Mouse (Mus musculus) left cerebral cortex, postnatal 14 days (tissue): Measurements from ENCODE around the gene Olfr64. TPM values are rescaled to one million over a fixed set of nuclear protein-coding genes. Genes with fewer than 3 reads are reported as not detected.

Experiments
- DNase-seq, 2 experiments: peaks; one replicate each; pipeline ENCODE4 v3.0.0; 2021 to 2022; ENCODE audit warnings: low spot score in 2 of 2, mixed read lengths in 1 of 2
- intact Hi-C: fragments of 180-260 bp; cut with DNase I; formaldehyde crosslinking; loops from one replicate; pipeline ENCODE4 v1.15.1; 2025
- long read RNA-seq, 2 experiments: library from polyadenylated mRNA; stranded (forward); transcript quantifications; one replicate each; pipeline ENCODE4 v2.0.0; 2021
- total RNA-seq, 2 experiments: library from RNA; stranded (reverse); gene quantifications; 2 replicates each; pipeline ENCODE4 v1.2.3; 2021

Gene Olfr64
- total RNA-seq = not detected
- long read RNA-seq, experiment 1 = 0 reads
- long read RNA-seq, experiment 2 = 0 reads

DNA sequence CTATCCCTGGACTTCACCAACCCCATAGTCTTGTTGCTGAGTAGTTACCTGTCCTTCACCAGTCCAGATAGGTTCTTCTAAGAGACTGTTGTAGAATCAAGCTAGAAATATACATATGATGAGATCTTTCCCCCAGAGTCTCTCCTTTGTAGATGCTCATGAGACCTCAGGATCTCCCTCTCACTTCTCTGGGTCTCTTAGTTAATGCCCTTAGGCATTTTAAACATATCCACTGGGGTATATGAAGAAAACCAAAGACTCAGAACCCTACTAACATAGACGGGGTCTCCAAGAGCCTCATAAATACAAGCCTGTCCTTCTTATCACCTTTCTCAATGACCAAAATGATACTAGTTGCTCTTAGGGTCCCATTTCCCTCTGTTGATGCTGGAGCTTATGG lies at the start of gene Olfr64:
TSS of gene Olfr64 (minus strand) at position 101 of the 400 bp plus-strand sequence.
- intact Hi-C loops = no loop called here
- DNase-seq = no peak

DNA sequence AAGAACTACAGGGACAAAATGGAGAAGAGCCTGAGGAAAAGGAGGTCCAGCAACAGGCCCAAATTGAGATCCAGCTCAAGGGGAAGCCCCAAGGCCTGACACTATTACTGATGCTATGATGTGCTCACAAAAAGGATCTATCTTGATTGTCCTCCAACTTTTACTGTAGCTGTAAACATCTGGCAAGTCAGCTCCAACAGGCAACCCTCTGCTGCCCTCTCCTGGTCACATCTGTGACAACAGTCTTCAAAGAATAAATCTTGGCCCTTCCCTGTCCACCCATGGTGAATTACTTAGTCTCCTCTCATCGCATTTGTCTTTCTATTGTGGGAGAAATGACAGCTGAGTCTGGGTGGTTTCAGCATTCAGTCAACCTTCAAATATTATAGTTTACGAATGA lies 48.4 kb upstream of the Olfr64 start:
- intact Hi-C loops = no loop called here
- DNase-seq = peak; percentile 3 to 30

DNA sequence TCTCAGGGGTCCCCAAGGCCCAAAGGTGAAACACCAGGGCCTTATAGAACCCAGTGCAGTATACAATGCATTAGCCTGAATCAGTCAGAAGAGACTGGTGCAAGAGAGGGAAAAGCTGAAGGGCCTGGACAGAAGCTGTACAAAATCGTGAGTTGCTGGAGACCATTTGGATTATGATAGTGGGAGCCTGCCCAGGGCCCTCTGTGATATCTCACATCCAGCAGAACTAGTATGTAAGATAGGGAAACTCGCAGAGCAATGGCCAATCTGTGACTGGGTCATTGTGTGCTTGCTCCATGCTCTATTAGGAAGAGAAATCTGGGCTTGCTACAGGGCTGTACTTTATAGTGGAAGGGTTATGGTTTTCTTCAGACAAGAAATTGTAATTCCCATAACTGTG lies 40.0 kb upstream of the Olfr64 start, which contains the start of gene Olfr632:
TSS of gene Olfr632 (plus strand) at position 84 of the 400 bp plus-strand sequence.
- intact Hi-C loops = no loop called here
- no peak for DNase-seq

- intact Hi-C loops = no loop called here
- DNase-seq = no peak
Observed at GRCm38 (mm10) chr7:103928525-103928924, 34.2 kb upstream of the Olfr64 start, which contains the start of gene Olfr631. TSS of gene Olfr631 (plus strand) at chr7:103928825.

- DNase-seq = no peak
- intact Hi-C loops = no loop called here
Observed at GRCm38 (mm10) chr7:103915338-103915737, 21.1 kb upstream of the Olfr64 start.

- intact Hi-C loops = no loop called here
- no peak for DNase-seq
Observed at GRCm38 (mm10) chr7:103912969-103913511, 18.8 kb upstream of the Olfr64 start.

DNA sequence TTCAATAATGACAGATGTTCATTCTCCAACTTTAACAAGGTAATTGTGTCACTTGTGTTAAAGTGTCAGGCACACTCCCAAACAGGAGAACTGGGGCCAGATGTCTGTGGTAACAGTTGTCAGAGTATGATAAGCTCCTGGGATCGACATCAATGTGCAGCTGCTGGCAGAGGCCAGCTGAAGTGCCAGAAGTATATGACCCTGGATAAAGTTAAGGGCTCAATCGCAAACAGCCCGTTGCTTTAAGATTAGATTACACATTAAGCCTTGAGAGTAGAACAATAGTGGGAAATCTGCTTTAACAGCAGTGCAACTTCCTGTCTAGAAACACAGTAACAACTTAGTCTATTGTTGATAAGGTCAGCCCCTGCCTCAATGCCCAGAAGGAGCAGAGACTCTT lies 15.8 kb upstream of the Olfr64 start:
- intact Hi-C loops = no loop called here
- no peak for DNase-seq

DNA sequence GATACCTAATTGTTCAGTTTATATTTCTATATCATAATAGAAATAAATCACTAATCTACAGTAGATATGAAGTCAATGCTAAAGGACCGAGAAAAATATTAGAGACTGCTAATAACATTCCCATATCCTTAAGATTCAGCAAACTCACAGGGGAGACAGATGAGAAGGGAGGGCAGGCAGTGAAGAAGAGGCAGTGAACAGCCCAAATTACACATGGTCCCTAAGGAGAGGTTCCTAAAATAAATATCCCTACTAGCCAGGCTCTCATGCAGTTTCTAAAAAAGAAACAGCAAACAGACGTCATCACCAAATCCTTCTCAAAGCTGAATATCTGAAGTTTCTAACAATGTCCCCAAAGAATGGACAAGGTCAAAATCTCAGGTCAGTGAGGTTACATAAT lies 8.9 kb upstream of the Olfr64 start, which contains the start of gene Olfr65:
TSS of gene Olfr65 (plus strand) at position 301 of the 400 bp plus-strand sequence.
- peak in 1 of 2 experiments; percentile 3 for DNase-seq
- intact Hi-C loops = no loop called here

DNA sequence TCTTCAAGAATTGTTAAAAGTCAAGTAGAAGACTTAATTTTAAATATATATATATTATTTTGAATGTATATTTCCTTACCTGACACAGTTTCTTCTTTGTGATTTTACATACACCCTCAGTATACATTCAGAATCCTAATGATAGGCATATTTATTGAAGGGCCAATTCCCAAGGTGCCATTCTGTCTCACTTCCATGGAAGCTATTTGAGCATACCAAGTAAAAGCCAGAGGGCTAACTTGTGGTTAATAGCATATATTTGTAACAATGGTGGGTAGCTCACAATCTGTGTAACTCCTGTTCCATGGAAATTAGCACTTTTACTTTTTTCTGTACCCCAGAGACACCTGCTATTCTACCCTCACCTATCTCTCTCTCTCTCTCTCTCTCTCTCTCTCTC lies 8.1 kb downstream of the Olfr64 start, which contains the start of gene Olfr66:
TSS of gene Olfr66 (minus strand) at position 101 of the 400 bp plus-strand sequence.
- no peak for DNase-seq
- intact Hi-C loops = no loop called here

- no peak for DNase-seq
Observed at GRCm38 (mm10) chr7:103877093-103877492, 17.2 kb downstream of the Olfr64 start.

DNA sequence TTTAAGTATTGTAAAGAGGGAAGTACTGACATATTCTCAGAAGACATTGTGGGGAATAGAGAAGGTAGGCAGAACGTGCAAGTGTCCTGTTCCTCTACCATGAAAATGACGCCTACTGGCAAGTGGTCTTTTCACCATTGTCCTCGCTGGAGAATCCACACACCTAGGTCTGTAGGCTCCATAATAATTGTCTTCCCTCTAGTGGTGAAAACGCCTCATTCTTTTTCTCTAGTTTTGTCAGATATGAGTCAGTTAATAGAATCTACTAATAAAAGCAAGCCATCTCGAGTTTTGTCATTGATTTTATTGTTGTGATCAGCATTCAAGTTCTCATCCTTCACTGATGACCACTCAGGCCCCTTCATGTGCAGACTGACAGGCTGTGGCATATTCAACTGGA lies 19.8 kb downstream of the Olfr64 start:
- DNase-seq = no peak
- intact Hi-C loops = loop anchor here (5.0 kb wide), 1 partner anchor 1367 kb away; no protein-coding TSS in a partner anchor

More at GRCm38 (mm10) chr7:103877093-103877492, 17.2 kb downstream of the Olfr64 start:
- intact Hi-C loops = no loop called here

GRCm38 (mm10) chr7:103873064-103873463 lies 21.2 kb downstream of the Olfr64 start:
- DNase-seq = peak in 1 of 2 experiments; percentile 20
- intact Hi-C loops = loop anchor here (5.0 kb wide), 1 partner anchor 1366 kb away; no protein-coding TSS in a partner anchor

DNA sequence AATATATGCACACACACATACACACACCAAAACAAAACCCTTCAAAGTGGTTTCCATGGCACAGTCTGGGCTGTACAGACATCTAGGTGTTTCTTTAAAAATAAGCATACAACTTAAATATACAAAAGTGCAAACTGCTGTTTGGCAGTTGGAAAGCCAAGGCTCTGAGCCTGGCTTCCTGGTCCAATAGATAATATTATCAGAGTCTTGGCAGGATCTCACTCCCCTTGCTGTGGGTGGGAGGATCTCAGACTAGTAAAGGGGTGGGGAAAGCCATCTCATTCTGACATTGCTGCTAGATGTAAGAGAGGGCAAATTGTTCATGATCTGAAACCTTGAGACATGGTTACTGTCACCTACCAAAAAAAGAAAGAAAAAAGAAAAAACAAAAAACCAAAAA lies 23.6 kb downstream of the Olfr64 start:
- intact Hi-C loops = loop anchor here (5.0 kb wide), 1 partner anchor 1363 kb away; no protein-coding TSS in a partner anchor
- DNase-seq = no peak

- intact Hi-C loops = no loop called here
- no peak for DNase-seq
Observed at GRCm38 (mm10) chr7:103865716-103866115, 28.6 kb downstream of the Olfr64 start.

- DNase-seq = no peak
- intact Hi-C loops = no loop called here
Observed at GRCm38 (mm10) chr7:103861531-103861930, 32.8 kb downstream of the Olfr64 start.

- DNase-seq = no peak
- intact Hi-C loops = no loop called here
Observed at GRCm38 (mm10) chr7:103860855-103861254, 33.4 kb downstream of the Olfr64 start.

DNA sequence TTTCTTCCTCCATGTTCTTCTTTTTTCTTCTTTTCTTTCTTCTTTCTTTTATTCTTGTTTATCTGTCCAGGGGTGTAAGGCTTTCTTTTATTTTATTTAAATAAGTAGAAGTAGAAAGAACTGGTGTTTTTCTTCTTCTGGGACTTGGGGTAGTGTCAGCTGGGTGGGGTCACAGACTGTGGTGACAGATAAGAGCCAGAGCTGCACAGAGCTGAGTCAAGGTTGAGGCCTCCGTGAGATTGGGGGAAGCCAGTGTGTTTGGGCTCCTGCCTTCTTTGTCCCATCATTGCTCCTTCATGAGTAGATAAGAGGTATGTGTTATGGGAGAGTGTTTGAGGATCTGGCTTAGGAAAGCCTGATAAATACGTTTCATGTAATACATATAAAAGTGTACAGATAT lies 35.2 kb downstream of the Olfr64 start:
- intact Hi-C loops = no loop called here
- no peak for DNase-seq

- intact Hi-C loops = no loop called here
Observed at GRCm38 (mm10) chr7:103854669-103855068, 39.6 kb downstream of the Olfr64 start.

DNA sequence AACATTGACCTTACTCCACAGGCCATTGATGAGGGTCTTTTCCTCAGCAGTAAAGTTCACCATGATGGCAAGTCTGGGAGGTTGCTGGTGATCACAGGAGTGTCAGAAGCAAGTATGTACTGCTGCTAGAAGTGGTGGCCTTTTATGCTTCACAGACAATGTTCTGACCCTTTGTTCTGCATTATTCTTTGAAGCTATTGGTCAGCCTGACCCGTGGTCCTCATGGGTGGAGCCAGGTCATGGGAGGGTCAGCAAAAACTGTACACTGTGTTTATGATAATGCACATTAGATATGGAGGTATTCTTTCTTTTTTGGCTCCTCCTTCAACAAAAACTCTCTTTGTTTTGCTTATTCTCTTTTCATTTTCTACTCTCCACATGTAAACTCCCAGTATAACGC lies 41.2 kb downstream of the Olfr64 start, which contains the start of gene Hbb-y:
TSS of gene Hbb-y (minus strand) at position 127 of the 400 bp plus-strand sequence.
- intact Hi-C loops = no loop called here

More at GRCm38 (mm10) chr7:103854669-103855068, 39.6 kb downstream of the Olfr64 start:
- no peak for DNase-seq

GRCm38 (mm10) chr7:103844525-103845325 lies 49.6 kb downstream of the Olfr64 start:
- DNase-seq = no peak
- intact Hi-C loops = no loop called here

More for the DNA sequence above, 41.2 kb downstream of the Olfr64 start, which contains the start of gene Hbb-y:
- DNase-seq = no peak
